Mouse (Mus musculus): Measurements from ENCODE around the gene Morc1. TPM values are rescaled to one million over a fixed set of nuclear protein-coding genes. Genes with fewer than 3 reads are reported as not detected.

Morc1 gene
- polyA plus RNA-seq, 1 experiment from 2014 or later, result 0.19 TPM

DNA sequence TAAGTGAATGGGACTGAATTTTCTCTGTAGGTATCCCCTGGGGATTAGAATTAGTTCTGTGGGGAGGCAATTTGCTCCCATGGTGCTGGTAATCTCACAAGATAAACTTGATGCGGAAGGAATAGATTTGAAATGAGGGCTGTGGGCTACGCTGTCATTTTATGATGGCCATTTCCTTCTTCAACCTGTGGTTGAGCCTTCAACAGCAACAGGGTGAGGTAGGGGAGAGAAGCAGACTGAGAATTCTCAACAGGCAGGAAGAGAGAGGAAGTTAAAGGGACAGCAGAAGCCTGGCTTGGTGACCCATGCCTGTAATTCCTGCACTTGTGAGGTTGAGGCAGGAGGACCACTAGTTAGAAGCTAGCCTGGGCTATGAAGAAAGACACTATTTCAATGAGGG is 12.0 kb upstream of the Morc1 start:
- Histone ChIP-seq H3K9me3 (ENCODE audit: control insufficient read depth, low read length) (no peaks in the 10 kb centered on the region), H3K4me1 (replicated peaks; ENCODE audit: control insufficient read depth, insufficient read depth) (no peaks in the 10 kb centered on the region), H3K9ac (ENCODE audit: low read length) (no peak overlapping the region), H3K27ac (replicated peaks) (no peak overlapping the region), H3K27me3 (ENCODE audit: control insufficient read depth, insufficient read depth, low read length) (no peaks in the 10 kb centered on the region), H3K4me2 (replicated peaks; ENCODE audit: low read depth) (no peak overlapping the region), H3K4me3 (ENCODE audit: low read depth, low read length) (no peak overlapping the region), H3K36me3 (ENCODE audit: control insufficient read depth, insufficient read depth, low read length) (no peaks in the 10 kb centered on the region)
- no peak for TF ChIP-seq CTCF (IDR thresholded peaks at IDR 0.05; ENCODE audit: low read depth)
- TF ChIP-seq EP300 (optimal IDR thresholded peaks at IDR 0.05), result no peak
- ATAC-seq (ENCODE audit: low FRiP score, low TSS enrichment), result no peak
- WGBS, result 68% methylated on average over 2 of the region's 2 CpGs
- no peak for DNase-seq (ENCODE audit: low spot score)

- no peaks in the 10 kb centered on the region for H3K4me1 ChIP-seq (replicated peaks; ENCODE audit: control insufficient read depth, insufficient read depth)
- no peak for DNase-seq (ENCODE audit: low spot score)
- no peak overlapping the region for H3K4me2 ChIP-seq (replicated peaks; ENCODE audit: low read depth)
- no peak overlapping the region for H3K4me3 ChIP-seq (ENCODE audit: low read depth, low read length)
- H3K27ac ChIP-seq (replicated peaks), result no peak overlapping the region
- TF ChIP-seq EP300 (optimal IDR thresholded peaks at IDR 0.05) (no peak), CTCF (IDR thresholded peaks at IDR 0.05; ENCODE audit: low read depth) (no peak)
- 46% methylated on average over 2 of the region's 2 CpGs for WGBS
- no peaks in the 10 kb centered on the region for H3K36me3 ChIP-seq (ENCODE audit: control insufficient read depth, insufficient read depth, low read length)
- ATAC-seq (ENCODE audit: low FRiP score, low TSS enrichment), result no peak
- H3K27me3 ChIP-seq (ENCODE audit: control insufficient read depth, insufficient read depth, low read length), result no peaks in the 10 kb centered on the region
- H3K9me3 ChIP-seq (ENCODE audit: control insufficient read depth, low read length), result no peaks in the 10 kb centered on the region
- no peak overlapping the region for H3K9ac ChIP-seq (ENCODE audit: low read length)
These were observed 8.5 kb upstream of the Morc1 start for GRCm38 (mm10) chr16:48422501-48422900.

- ATAC-seq (ENCODE audit: low FRiP score, low TSS enrichment), result no peak
- 83% methylated on average over 4 of the region's 4 CpGs for WGBS
These were observed 7.0 kb upstream of the Morc1 start for GRCm38 (mm10) chr16:48424069-48424468.

DNA sequence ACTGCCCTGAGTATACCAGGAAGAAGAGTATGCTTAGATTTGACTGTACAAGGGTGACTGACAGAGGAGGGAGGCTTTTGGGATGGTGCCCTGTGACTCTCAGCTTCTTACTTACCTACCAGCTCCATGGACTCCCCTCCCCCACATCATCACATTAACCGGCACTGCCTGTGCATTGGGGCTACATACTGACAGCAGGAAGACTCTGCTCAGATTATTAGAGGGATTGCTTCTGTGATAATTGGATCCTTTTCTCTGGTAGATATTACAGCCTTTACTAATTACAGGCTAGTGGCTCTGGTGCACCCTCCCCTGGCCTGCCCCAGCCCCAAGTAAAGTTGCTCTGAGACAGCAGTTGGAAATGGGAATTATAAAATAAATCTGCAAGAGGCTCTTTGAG is 1.6 kb upstream of the Morc1 start:
- Histone ChIP-seq H3K4me3 (ENCODE audit: low read depth, low read length) (no peak overlapping the region), H3K27me3 (ENCODE audit: control insufficient read depth, insufficient read depth, low read length) (no peaks in the 10 kb centered on the region), H3K9me3 (ENCODE audit: control insufficient read depth, low read length) (no peaks in the 10 kb centered on the region), H3K4me2 (replicated peaks; ENCODE audit: low read depth) (no peak overlapping the region), H3K4me1 (replicated peaks; ENCODE audit: control insufficient read depth, insufficient read depth) (no peaks in the 10 kb centered on the region), H3K27ac (replicated peaks) (no peak overlapping the region), H3K9ac (ENCODE audit: low read length) (no peak overlapping the region), H3K36me3 (ENCODE audit: control insufficient read depth, insufficient read depth, low read length) (no peaks in the 10 kb centered on the region)
- no peak for TF ChIP-seq EP300 (optimal IDR thresholded peaks at IDR 0.05)
- TF ChIP-seq CTCF (IDR thresholded peaks at IDR 0.05; ENCODE audit: low read depth), result no peak
- 75% methylated on average over 1 of the region's 1 CpGs for WGBS
- no peak for DNase-seq (ENCODE audit: low spot score)
- ATAC-seq (ENCODE audit: low FRiP score, low TSS enrichment), result no peak

More at GRCm38 (mm10) chr16:48424069-48424468, 7.0 kb upstream of the Morc1 start:
- Histone ChIP-seq H3K9me3 (ENCODE audit: control insufficient read depth, low read length) (no peaks in the 10 kb centered on the region), H3K27me3 (ENCODE audit: control insufficient read depth, insufficient read depth, low read length) (no peaks in the 10 kb centered on the region), H3K36me3 (ENCODE audit: control insufficient read depth, insufficient read depth, low read length) (no peaks in the 10 kb centered on the region), H3K4me1 (replicated peaks; ENCODE audit: control insufficient read depth, insufficient read depth) (no peaks in the 10 kb centered on the region), H3K9ac (ENCODE audit: low read length) (no peak overlapping the region), H3K4me2 (replicated peaks; ENCODE audit: low read depth) (no peak overlapping the region), H3K4me3 (ENCODE audit: low read depth, low read length) (no peak overlapping the region), H3K27ac (replicated peaks) (no peak overlapping the region)
- TF ChIP-seq CTCF (IDR thresholded peaks at IDR 0.05; ENCODE audit: low read depth), result no peak
- TF ChIP-seq EP300 (optimal IDR thresholded peaks at IDR 0.05), result no peak
- no peak for DNase-seq (ENCODE audit: low spot score)

DNA sequence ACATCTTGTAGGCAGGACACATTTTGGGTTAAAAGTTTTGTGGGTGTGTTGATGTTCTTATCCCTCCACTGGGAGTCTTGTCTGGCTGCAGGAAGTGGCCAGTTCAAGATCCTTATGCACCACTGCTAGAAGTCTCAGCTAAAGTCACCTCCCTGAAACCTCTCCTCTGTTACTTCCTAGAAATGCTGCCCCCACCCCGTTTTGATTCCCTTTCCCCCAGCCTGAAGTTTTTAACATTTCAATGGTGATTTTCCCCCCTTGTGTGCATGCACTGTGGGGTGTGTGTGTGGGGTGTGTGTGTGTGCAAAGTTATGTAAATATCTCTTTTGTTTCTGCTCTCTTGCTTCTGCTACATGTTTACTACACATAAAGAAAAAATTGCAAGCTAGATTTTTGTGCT is 4.4 kb downstream of the Morc1 start:
- TF ChIP-seq CTCF (IDR thresholded peaks at IDR 0.05; ENCODE audit: low read depth) (no peak), EP300 (optimal IDR thresholded peaks at IDR 0.05) (no peak)
- WGBS, result 17% methylated on average over 1 of the region's 1 CpGs
- H3K36me3 ChIP-seq (ENCODE audit: control insufficient read depth, insufficient read depth, low read length), result no peaks in the 10 kb centered on the region
- no peak overlapping the region for H3K9ac ChIP-seq (ENCODE audit: low read length)
- no peak overlapping the region for H3K4me2 ChIP-seq (replicated peaks; ENCODE audit: low read depth)
- H3K27me3 ChIP-seq (ENCODE audit: control insufficient read depth, insufficient read depth, low read length), result no peaks in the 10 kb centered on the region
- ATAC-seq (ENCODE audit: low FRiP score, low TSS enrichment) (no peak), DNase-seq (ENCODE audit: low spot score) (no peak)
- no peaks in the 10 kb centered on the region for H3K9me3 ChIP-seq (ENCODE audit: control insufficient read depth, low read length)
- no peaks in the 10 kb centered on the region for H3K4me1 ChIP-seq (replicated peaks; ENCODE audit: control insufficient read depth, insufficient read depth)
- H3K27ac ChIP-seq (replicated peaks), result no peak overlapping the region
- H3K4me3 ChIP-seq (ENCODE audit: low read depth, low read length), result no peak overlapping the region

GRCm38 (mm10) chr16:48437476-48437875 is 6.4 kb downstream of the Morc1 start:
- no peaks in the 10 kb centered on the region for H3K9me3 ChIP-seq (ENCODE audit: control insufficient read depth, low read length)
- ATAC-seq (ENCODE audit: low FRiP score, low TSS enrichment), result no peak
- DNase-seq (ENCODE audit: low spot score), result no peak
- H3K4me3 ChIP-seq (ENCODE audit: low read depth, low read length), result no peak overlapping the region
- no peak overlapping the region for H3K27ac ChIP-seq (replicated peaks)
- no peaks in the 10 kb centered on the region for H3K4me1 ChIP-seq (replicated peaks; ENCODE audit: control insufficient read depth, insufficient read depth)
- H3K4me2 ChIP-seq (replicated peaks; ENCODE audit: low read depth), result no peak overlapping the region
- H3K9ac ChIP-seq (ENCODE audit: low read length), result no peak overlapping the region
- H3K27me3 ChIP-seq (ENCODE audit: control insufficient read depth, insufficient read depth, low read length), result no peaks in the 10 kb centered on the region
- TF ChIP-seq CTCF (IDR thresholded peaks at IDR 0.05; ENCODE audit: low read depth), result no peak
- no peak for TF ChIP-seq EP300 (optimal IDR thresholded peaks at IDR 0.05)
- no peaks in the 10 kb centered on the region for H3K36me3 ChIP-seq (ENCODE audit: control insufficient read depth, insufficient read depth, low read length)
